Mouse (Mus musculus): ENCODE data around the gene Far1. TPM values are rescaled to one million over a fixed set of nuclear protein-coding genes. Genes with fewer than 3 reads are reported as not detected.

Far1 gene
- polyA plus RNA-seq, 1 experiment from 2014 or later: 90.7 TPM

DNA sequence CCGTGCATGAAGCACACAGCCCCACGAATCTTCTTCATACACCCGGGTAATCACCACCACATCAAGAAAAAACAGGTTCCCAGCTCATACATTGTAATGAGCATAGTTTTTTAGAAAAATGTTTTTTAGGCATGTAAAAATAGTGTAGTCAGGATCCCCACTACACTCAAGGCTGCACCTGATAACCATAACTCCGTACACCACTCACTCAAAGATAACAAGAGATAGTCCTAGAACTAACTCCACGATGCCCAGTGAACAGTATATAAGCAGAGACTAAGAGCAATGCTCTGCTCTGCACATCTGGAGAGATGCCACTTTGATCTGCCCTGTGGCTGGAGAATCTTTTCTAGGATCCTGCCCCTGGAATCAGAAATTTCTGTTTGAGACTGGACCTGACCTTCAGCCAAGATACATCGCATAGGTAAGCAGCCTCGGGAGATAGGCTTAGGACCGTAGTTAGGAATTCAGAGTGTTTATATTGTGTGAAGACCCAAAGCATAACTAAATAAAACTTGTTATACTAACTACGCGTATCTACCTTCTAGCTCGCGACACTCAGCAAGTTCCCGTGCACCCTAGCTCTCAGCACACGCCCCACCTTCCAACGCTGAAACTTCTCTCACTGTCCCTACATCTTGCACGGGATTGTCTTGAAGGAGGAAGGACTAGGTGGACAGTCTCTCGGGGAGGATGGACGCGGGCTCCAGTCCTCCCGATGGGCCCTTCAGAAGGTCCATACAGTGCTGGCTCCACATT is 928 bp upstream of the Far1 start:
- Histone ChIP-seq H3K27ac (no peak overlapping the region), H3K9ac (peak overlapping the region; percentile 72), H3K27me3 (0 out of 2 replicates have a peak, but pooled peaks cover 3% of the 10 kb centered on the region), H3K4me2 (replicated peaks) (peak overlapping the region; percentile 83), H3K4me3 (peak overlapping the region; percentile 87), H3K4me1 (peaks cover 19% of the 10 kb centered on the region), H3K9me3 (no peaks in the 10 kb centered on the region), H3K36me3 (no peaks in the 10 kb centered on the region)
- ATAC-seq (ENCODE audit: low FRiP score, low read depth): no peak
- 17% methylated on average over 20 of the region's 20 CpGs for WGBS

DNA sequence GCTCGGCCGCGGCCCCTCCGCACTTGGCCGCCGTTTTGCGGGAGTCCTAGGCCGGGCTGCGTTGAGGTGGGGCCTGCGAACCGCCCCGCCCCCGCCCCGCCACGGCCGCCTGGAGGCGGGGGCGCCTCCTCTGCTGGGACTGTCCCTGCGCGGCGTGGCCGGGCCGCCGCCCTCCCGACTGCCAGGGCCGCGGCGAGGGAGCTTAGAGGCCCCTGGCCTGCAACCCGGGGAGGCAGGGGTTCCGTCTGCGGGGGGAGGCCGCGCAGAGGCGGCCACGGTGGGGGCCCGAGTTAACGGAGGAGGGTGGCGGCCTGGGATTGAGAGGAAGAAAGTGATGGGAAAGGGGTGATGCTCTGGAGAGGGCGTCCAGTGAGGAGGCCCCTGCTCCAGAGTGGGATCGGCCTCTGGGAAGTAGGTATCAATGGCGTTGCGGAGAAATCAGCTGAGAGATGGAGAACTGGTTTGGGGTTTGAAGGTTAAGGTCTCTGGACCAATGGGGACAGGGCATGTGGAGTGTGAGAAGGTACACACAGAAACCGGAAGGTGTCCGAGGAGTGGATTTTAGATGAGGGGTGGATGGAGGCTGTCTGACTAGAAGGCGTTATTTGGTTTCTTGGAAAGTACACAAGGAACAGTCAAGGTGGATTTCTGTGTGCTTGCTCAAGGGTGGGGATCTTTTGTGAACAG is 472 bp downstream of the Far1 start:
- WGBS: 1% methylated on average over 44 of the region's 45 CpGs

DNA sequence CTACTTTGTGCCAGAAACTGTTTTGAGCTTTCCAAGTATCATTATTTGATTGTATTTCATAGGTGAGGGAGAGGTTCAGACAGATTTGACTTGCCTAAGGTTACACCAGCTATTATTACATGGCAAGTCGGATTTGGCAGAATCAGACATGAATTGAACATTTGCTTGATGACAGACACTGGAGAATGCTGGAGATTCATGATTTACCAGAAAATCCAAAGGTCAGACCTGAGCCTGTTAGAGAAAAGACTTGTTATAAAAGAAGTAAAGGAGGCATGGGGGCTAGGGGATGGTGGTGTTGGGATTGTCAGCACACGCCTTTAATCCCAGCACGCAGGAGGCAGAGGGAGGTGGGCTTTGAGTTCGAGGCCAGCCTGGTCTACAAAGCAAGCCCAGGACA is 2.2 kb downstream of the Far1 start:
- no peak for ATAC-seq (ENCODE audit: low FRiP score, low read depth)
- H3K4me1 ChIP-seq: peaks cover 19% of the 10 kb centered on the region
- H3K9ac ChIP-seq: no peak overlapping the region
- H3K27ac ChIP-seq: no peak overlapping the region
- H3K4me3 ChIP-seq: no peak overlapping the region
- 0 out of 2 replicates have a peak, but pooled peaks cover 3% of the 10 kb centered on the region for H3K27me3 ChIP-seq
- H3K9me3 ChIP-seq: no peaks in the 10 kb centered on the region
- no peaks in the 10 kb centered on the region for H3K36me3 ChIP-seq
- 0 out of 2 replicates have a peak overlapping the region, but pooled peaks have one; percentile 1 for H3K4me2 ChIP-seq (replicated peaks)
- 81% methylated on average over 4 of the region's 4 CpGs for WGBS

More for the DNA sequence above, 472 bp downstream of the Far1 start:
- Histone ChIP-seq H3K4me2 (replicated peaks) (peak overlapping the region; percentile 75), H3K4me1 (peaks cover 19% of the 10 kb centered on the region), H3K4me3 (peak overlapping the region; percentile 87), H3K36me3 (no peaks in the 10 kb centered on the region), H3K27me3 (0 out of 2 replicates have a peak, but pooled peaks cover 3% of the 10 kb centered on the region), H3K9me3 (no peaks in the 10 kb centered on the region), H3K9ac (peak overlapping the region; percentile 91), H3K27ac (peak overlapping the region; percentile 89)
- ATAC-seq (ENCODE audit: low FRiP score, low read depth): peak; percentile 78

DNA sequence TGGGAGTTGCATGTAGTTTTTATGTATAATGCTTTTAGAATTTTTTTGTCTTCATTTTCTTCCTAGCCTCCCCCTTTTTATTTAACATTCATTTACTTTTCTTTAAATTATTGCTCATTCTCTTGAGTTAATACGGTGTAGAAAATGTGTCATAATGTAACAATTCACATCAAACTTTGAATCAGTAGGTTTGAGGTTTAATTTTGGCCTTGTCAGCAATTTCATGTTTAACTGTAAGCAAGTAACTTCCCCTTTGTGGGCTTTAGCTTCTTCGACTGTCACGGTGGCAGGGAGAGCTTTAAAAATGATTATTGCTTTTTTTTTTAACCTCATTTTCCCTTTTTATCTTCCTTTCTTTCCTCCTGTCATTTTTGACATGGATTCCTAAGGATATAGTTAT is 4.8 kb downstream of the Far1 start:
- no peak overlapping the region for H3K27ac ChIP-seq
- WGBS: 72% methylated on average over 3 of the region's 3 CpGs
- H3K4me3 ChIP-seq: no peak overlapping the region
- H3K9me3 ChIP-seq: no peaks in the 10 kb centered on the region
- H3K4me2 ChIP-seq (replicated peaks): no peak overlapping the region
- no peaks in the 10 kb centered on the region for H3K36me3 ChIP-seq
- H3K4me1 ChIP-seq: peaks cover 17% of the 10 kb centered on the region
- no peak overlapping the region for H3K9ac ChIP-seq
- no peak for ATAC-seq (ENCODE audit: low FRiP score, low read depth)
- no peaks in the 10 kb centered on the region for H3K27me3 ChIP-seq

DNA sequence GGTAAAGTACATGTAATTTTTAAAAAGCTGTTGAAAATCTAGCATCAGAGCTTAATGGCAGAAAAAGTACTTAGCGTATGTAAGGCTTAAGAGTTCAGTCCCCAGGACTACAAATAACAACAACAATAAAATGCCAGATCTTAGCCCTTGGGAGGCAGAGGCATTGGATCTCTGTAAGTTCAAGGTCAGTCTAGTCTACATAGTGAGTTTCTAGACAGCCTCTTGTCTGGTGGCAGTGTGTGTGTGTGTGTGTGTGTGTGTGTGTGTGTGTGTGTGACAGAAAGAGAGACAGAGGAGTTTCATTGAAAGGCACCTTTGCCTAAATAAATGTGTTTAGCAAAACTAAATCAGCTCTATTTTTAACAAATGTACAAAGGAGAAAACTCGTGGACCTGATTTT is 5.3 kb downstream of the Far1 start:
- H3K27ac ChIP-seq: no peak overlapping the region
- H3K9me3 ChIP-seq: no peaks in the 10 kb centered on the region
- no peak overlapping the region for H3K9ac ChIP-seq
- no peak overlapping the region for H3K4me3 ChIP-seq
- H3K4me1 ChIP-seq: peaks cover 17% of the 10 kb centered on the region
- H3K36me3 ChIP-seq: no peaks in the 10 kb centered on the region
- H3K27me3 ChIP-seq: no peaks in the 10 kb centered on the region
- no peak for ATAC-seq (ENCODE audit: low FRiP score, low read depth)
- H3K4me2 ChIP-seq (replicated peaks): no peak overlapping the region
- WGBS: 73% methylated on average over 2 of the region's 2 CpGs

DNA sequence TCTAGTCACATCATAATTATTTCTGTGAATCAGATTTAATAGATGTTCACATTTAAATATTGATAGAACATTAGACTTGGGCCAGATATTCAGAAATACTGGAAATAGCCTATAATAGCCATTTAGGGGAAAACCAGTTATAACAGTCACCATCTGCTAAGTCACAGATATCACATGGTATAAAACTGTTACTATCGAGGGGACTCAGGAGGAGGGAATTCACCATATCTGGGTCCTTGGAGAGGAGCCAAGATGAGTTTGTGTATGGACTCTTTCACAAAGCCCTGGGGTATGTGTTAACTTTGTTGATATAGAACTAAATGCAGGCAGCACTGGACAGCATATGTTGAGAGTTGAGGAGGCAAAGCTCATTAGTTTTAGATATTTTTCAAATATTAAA is 29.5 kb downstream of the Far1 start:
- Histone ChIP-seq H3K4me2 (replicated peaks) (no peak overlapping the region), H3K27me3 (no peaks in the 10 kb centered on the region), H3K9ac (no peak overlapping the region), H3K4me3 (no peak overlapping the region), H3K9me3 (no peaks in the 10 kb centered on the region), H3K4me1 (no peaks in the 10 kb centered on the region), H3K27ac (no peak overlapping the region), H3K36me3 (peaks cover 23% of the 10 kb centered on the region)
- WGBS: 64% methylated on average over 1 of the region's 1 CpGs
- ATAC-seq (ENCODE audit: low FRiP score, low read depth): no peak

DNA sequence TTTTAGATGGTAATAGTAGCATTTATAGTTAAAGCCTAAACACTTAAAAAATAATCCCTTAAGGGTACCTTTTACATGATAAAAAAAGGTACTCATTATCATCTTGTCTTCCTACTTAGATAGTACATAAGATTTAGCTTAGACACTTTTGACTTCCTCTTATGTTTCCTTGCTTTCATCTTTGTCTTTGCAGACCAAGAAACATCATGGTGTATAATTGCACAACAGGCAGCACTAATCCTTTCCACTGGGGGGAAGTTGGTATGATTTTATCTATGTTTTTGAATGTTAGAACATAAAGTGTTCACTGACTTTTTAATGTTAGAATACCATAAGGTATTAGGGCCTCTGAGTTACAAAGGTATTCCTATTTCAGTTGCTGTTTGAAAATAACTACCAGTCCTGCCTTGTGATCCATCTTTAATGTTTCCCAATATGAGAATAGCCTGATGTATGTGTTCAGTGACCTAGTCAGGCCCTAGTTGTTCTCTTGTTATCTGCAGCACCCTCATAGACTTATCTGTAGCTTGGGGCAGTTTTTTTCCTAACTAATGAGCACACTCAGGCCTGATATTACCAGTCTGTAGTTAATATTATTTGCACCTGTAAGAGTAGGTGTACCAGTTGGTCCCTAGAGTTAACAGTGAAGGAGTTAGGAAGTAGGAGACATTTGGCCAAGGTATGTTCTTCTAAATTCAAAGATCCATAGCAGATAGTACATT is 38.3 kb downstream of the Far1 start:
- H3K4me2 ChIP-seq (replicated peaks): no peak overlapping the region
- ATAC-seq (ENCODE audit: low FRiP score, low read depth): no peak

DNA sequence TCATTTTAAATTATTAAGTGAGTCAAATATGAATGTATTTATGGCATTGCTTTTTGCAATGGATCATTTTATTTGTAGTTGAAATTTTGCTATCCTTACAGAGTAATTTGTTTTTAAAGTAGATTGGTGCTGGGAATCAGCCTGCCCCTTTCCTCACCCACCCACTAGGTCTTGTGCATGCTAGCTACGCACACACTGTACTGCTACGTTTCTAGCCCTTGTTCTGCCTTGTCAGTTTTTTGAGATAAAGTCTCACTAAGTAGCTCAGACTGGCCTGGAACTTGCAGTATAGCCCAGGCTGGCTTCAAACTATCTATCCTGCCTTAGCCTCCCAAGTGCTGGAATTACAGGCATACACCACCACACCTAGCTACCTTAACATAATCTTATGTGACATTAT is 38.9 kb downstream of the Far1 start:
- ATAC-seq (ENCODE audit: low FRiP score, low read depth): no peak
- H3K27ac ChIP-seq: no peak overlapping the region
- WGBS: 94% methylated on average over 2 of the region's 2 CpGs

More for the DNA sequence above, 38.3 kb downstream of the Far1 start:
- Histone ChIP-seq H3K4me3 (no peak overlapping the region), H3K27ac (no peak overlapping the region), H3K9ac (no peak overlapping the region), H3K36me3 (peaks cover 39% of the 10 kb centered on the region), H3K9me3 (no peaks in the 10 kb centered on the region), H3K4me1 (no peaks in the 10 kb centered on the region), H3K27me3 (no peaks in the 10 kb centered on the region)

DNA sequence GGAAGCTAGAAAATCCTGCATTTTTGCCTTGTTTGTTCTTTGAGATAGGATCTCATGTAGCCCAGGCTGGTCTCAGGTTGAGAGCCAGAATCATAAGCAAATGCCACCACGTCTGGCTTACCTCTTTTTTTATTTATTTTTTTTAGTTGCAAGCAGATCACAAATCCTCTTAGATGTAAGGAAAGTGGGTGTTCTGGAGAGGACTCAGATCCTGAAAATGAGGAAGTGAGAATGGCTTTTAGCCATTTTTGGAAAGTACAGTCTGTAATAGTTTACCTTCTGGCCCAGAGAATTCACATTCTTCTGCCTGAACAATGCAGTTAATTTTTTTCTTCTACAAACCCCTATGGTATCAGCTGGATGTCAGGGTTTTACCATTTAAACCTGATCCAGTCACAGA is 42.5 kb downstream of the Far1 start:
- Histone ChIP-seq H3K27me3 (no peaks in the 10 kb centered on the region), H3K9ac (no peak overlapping the region), H3K4me2 (replicated peaks) (no peak overlapping the region), H3K27ac (no peak overlapping the region), H3K36me3 (peaks cover 26% of the 10 kb centered on the region), H3K4me3 (no peak overlapping the region), H3K4me1 (no peaks in the 10 kb centered on the region), H3K9me3 (no peaks in the 10 kb centered on the region)
- no peak for ATAC-seq (ENCODE audit: low FRiP score, low read depth)
- WGBS: 71% methylated on average over 1 of the region's 1 CpGs

More for the DNA sequence above, 38.9 kb downstream of the Far1 start:
- Histone ChIP-seq H3K4me1 (no peaks in the 10 kb centered on the region), H3K4me3 (no peak overlapping the region), H3K4me2 (replicated peaks) (no peak overlapping the region), H3K27me3 (no peaks in the 10 kb centered on the region), H3K9ac (no peak overlapping the region), H3K9me3 (no peaks in the 10 kb centered on the region), H3K36me3 (peaks cover 36% of the 10 kb centered on the region)

DNA sequence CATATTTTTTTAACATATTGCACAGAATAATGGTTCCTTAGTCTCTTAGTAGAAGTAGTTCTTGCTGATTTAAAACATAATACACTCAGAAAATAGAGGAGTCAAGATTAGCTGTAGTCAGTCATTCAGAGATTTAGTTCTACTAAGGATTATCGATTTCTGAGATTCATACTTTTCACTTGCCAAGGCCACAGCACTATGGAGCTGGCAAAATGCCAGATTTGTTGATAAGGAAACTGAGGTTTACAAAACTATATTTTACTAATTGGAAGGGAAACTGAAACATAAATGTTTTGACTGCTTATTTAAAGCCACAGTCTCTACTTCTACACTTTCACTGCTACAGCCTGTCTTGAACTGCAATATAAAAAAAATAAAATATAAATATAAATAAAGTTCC is 53.3 kb downstream of the Far1 start:
- 95% methylated on average over 1 of the region's 1 CpGs for WGBS
- Histone ChIP-seq H3K27me3 (no peaks in the 10 kb centered on the region), H3K36me3 (peaks cover 19% of the 10 kb centered on the region), H3K4me2 (replicated peaks) (no peak overlapping the region), H3K27ac (no peak overlapping the region), H3K9ac (no peak overlapping the region), H3K4me3 (no peak overlapping the region), H3K9me3 (no peaks in the 10 kb centered on the region), H3K4me1 (no peaks in the 10 kb centered on the region)
- ATAC-seq (ENCODE audit: low FRiP score, low read depth): no peak

DNA sequence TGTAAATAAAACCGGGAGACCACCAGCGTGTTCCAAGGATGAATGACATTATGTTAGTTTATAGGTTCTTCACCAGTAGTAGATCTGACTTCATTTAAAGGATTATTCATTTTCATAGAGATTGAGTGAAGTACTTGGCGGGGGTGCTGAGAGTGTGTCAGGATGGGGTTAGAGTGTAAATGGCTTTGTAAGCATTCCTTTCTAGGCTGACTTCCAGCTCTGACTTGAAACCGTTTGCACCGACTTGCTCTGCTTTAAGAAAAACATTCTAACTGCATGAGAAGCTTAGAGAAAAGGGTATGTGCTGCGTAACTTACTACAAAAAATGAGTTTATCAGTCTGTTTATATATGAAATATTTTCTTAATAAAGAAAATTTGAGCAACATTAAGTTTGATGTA is 57.5 kb downstream of the Far1 start:
- 78% methylated on average over 6 of the region's 6 CpGs for WGBS
- ATAC-seq (ENCODE audit: low FRiP score, low read depth): no peak
- no peaks in the 10 kb centered on the region for H3K27me3 ChIP-seq
- no peak overlapping the region for H3K4me2 ChIP-seq (replicated peaks)
- peaks cover 15% of the 10 kb centered on the region for H3K36me3 ChIP-seq
- no peak overlapping the region for H3K27ac ChIP-seq
- no peaks in the 10 kb centered on the region for H3K4me1 ChIP-seq
- H3K4me3 ChIP-seq: no peak overlapping the region
- H3K9ac ChIP-seq: no peak overlapping the region
- no peaks in the 10 kb centered on the region for H3K9me3 ChIP-seq

DNA sequence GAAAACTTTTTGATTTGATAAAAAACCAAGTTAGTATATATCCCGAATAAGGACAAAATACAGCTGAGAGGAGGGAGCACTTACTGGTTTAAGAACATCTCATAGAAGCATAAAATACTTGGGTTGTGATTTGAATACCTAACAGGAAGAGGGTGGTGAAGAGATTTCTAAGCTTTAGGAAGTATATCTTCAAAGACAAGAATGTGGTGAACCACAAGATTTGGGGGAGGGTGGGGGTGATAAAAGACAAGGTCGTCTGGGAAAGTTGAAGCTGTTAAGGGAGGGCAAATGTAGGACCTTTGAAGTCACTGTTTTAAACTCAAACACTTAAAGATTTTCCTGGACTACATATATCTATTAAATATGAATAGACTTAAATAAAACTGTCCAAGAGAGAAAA is 59.1 kb downstream of the Far1 start:
- WGBS: 69% methylated on average over 2 of the region's 2 CpGs
- Histone ChIP-seq H3K9me3 (no peaks in the 10 kb centered on the region), H3K27me3 (no peaks in the 10 kb centered on the region), H3K36me3 (peaks cover 7% of the 10 kb centered on the region), H3K27ac (no peak overlapping the region), H3K4me1 (no peaks in the 10 kb centered on the region), H3K9ac (no peak overlapping the region), H3K4me3 (no peak overlapping the region), H3K4me2 (replicated peaks) (no peak overlapping the region)
- ATAC-seq (ENCODE audit: low FRiP score, low read depth): no peak
